Mouse (Mus musculus) cerebellum, adult 11-12 months (tissue): ENCODE measurements around the gene Ttc9.

Source experiments
- DNase-seq: peaks from one replicate; pipeline ENCODE4 v3.0.0; 2022

Ttc9 gene

DNA sequence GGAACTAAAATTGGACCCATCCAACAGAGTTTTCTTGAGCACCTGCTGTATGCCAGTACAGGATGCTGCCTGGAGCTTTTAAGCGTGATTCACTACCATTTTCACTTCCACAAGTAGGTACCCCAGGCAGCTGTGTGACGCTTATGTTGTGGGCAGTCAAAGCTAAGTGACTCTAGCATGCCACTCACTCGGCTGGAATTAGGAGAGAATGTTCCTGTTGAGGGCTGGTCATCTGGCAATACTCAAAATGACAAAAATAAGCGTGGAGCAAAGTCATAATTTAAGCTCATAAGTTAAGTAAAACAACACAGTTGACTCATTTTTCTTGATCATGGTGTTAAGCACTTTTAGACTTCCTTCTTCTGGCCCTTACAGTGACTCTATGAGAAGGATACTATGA, 31.0 kb downstream of the Ttc9 start:
- DNase-seq: no peak

- no peak for DNase-seq
Measured at GRCm38 (mm10) chr12:81663116-81663515, 32.1 kb downstream of the Ttc9 start.

GRCm38 (mm10) chr12:81663906-81664305, 32.9 kb downstream of the Ttc9 start:
- DNase-seq: no peak

GRCm38 (mm10) chr12:81668406-81668805, 37.4 kb downstream of the Ttc9 start:
- DNase-seq: no peak

- DNase-seq: no peak
Measured at GRCm38 (mm10) chr12:81675557-81675956, 44.5 kb downstream of the Ttc9 start.

DNA sequence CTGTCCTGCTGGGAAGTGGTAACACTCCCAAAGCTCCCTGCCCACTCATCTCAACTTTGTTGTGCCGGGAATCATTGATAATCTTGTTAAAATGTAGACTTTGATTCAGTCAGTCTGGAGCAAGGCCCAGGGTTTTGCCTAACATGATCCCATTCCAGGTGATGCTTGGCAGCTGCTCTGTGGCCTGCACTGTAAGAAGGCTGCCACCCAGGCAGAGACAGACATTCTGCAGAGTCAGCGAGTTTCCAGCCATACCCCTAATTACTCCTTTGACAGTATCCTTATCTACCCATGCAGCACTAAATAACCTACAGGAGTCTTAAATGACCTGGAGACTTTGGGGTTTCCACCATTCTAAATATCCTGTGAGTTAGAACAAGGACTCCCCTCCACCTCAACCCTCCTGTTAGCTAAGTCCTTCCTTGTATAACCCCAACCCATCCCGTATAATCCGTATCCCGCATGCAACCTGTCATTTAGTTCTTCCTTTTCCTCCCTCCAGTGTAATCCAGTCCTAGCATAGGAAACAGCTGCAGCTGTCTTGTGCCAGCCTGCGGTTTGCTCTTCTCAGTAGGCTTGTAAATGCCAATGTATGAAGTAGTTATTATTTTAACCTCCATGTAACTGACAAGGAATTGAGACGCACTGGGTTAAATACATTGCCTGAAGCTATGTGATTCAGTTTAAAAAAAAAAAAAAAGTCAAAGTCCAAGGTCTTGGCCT, 48.9 kb downstream of the Ttc9 start:
- DNase-seq: no peak

DNA sequence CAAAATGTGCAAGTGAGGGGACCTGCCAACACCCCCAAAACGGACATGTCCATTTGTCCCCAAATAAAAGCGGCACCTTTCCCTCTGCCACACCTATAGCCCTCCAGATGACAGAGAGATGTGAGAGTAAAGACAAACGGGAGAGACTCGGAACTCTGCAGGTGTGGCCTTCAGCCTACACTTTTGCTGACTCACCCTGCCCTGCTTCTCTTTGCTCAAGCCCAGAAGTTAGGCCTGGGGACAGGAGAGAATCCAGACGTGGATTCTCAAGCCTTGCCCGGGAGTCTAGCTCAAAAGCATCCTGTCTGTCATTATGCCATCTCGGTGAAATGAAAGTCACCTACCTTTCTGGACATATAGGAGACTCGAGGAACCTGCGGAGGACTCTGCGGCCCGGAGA, 52.3 kb downstream of the Ttc9 start:
- DNase-seq: no peak

DNA sequence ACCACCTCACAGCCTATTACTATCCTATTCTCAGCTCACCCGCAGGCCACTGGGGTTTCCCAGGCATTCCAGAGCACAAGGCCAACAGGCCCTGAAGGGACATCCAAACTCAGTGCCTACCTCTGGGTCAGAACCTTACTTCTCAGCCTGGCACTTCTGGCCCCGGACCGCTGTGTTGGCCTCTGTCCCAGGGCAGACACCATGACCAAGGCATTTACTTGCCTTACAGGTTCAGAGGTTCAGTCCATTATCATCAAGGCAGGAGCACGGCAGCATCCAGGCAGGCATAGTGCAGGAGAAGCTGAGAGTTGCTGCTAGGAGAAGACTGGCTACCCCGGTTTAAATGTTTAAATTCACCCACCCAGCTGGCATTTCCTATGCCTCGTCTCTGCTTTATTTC, 53.0 kb downstream of the Ttc9 start:
- DNase-seq: no peak

DNA sequence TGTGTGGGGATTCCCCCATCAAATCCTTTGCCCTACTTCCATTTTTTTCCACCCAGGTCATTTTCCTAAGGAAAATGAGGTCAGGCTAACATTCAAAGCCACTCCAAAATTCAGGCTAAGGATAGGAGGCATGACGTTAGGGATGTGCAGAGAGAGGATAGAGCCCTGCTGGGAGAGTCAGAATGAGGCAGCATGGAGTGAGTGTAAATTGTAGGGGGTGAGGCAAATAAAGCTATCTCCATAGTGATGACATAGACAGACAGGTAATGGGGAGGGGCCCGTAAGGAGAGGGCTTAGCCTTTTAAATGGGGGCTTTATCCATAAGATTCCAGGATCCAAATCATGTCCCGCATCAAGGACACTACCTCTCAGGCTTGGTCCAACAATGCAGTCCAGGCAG, 54.9 kb downstream of the Ttc9 start:
- DNase-seq: no peak

DNA sequence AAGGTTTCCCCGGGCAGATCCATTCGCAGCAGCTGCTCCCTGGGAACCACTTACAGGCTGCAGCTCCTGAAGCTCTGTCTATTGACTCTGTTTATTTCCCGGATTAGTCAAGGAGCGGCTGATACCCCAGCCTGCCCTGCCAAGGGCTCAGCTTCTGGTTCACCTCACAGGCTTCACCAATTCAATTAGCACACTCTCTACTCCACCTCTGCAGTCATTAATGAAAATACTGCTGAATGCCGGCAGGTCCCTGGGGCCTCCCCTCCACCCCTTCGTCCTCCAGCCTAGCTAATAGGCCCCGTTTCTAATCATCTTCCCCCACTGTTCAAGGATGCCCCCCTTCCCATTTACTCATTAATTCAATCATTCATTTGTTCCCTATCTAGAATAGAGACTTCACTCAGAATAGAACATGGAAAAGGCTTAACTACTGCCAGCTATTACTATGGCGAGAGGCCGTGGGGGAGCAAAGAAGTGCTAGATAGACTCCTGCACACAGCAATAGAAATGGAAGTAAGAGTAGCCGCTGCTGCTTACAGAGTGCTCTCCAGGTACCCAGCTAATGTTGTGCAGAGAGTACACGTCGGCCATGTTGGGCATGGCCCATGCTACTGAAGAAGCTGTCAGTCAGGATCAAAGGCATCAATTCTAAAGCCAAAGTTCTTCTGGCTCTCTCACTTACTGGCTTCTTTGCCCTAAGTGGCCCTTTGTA, 55.5 kb downstream of the Ttc9 start:
- DNase-seq: no peak

- no peak for DNase-seq
Measured at GRCm38 (mm10) chr12:81687873-81688272, 56.8 kb downstream of the Ttc9 start.

- no peak for DNase-seq
Measured at GRCm38 (mm10) chr12:81688537-81688936, 57.5 kb downstream of the Ttc9 start.

GRCm38 (mm10) chr12:81689505-81690056, 58.5 kb downstream of the Ttc9 start:
- no peak for DNase-seq

DNA sequence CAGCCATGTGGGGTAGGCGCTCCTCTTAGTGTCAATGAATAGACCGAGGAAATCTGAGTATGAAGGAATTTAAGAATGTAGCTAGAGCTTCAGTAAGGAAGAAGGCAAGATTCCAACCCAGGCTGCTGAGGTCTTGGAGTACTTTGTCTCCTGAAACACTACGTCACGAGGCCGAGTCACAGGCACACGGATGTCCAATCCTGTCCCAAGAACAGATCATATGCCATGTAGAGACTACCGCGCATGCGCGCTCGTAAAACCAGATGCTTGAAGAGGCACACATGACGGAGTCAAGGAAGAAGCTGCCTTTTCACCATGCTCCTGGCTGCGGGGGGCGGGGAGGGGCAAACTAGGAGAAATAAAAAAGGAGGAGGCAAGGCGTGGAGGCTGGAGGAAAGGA, 59.1 kb downstream of the Ttc9 start:
- no peak for DNase-seq

DNA sequence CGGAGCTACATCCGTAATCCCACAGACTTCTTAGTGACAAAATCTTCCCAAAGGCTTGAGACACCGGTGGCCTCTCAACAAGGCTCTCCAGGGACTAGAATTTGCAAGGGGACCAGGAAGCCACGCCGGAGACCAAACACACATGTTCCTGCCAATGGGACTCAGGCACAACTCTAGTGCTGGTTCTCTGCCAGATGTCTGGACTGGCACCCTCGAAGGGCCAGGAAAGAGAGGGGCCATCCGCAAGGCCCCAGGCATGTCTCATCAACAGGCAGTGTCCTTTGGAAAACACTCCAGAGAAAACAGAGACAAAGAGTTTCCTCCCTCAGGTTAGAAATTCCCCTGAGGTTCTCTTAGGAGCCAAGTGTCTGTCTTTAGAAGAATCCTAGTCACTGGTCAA, 59.7 kb downstream of the Ttc9 start:
- no peak for DNase-seq

GRCm38 (mm10) chr12:81691177-81691730, 60.2 kb downstream of the Ttc9 start:
- no peak for DNase-seq

GRCm38 (mm10) chr12:81698011-81698410, 67.0 kb downstream of the Ttc9 start:
- peak; percentile 10 for DNase-seq

DNA sequence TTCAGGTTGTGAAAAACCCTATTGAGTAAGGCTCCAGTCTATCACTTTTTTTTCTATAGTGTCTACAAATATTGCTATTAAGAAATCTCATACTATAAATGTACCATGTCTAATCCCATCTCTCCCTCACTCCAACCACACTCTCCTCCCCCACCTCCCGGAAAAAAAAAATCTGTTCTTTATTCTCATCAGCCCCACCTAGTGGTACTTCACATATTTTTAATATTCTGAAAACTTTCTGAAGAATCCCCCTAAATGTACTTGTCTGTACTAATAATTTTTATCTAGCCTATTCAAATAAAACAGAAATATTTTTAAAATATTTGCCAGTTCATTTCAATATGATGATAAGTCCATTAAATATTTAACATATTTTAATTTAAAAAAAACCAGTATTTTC, 71.9 kb downstream of the Ttc9 start:
- DNase-seq: no peak

- DNase-seq: no peak
Measured at GRCm38 (mm10) chr12:81712618-81713017, 81.6 kb downstream of the Ttc9 start.
